Mouse (Mus musculus) forebrain, embryonic 15.5 days (tissue): ENCODE data around the gene Tns2. TPM values are rescaled to one million over a fixed set of nuclear protein-coding genes. Genes with fewer than 3 reads are reported as not detected.
"Not testable (repeated sequence)": the region's sequence is repeated elsewhere in the genome, so short reads cannot be mapped to it uniquely, and the experiment has no call there.

Experiments used
- ATAC-seq: fragments of 200-750 bp; cut with Nextera tagmentation; replicated peaks from 2 replicates; pipeline ENCODE4 v1.8.0; 2017; ENCODE audit warnings: mild to moderate bottlenecking, moderate TSS enrichment, moderate library complexity
- H3K27ac ChIP-seq: fragments of 300-500 bp; sonication (generic); replicated peaks from 2 replicates; pipeline ENCODE4 v1.5.1; 2015; ENCODE audit warnings: mild to moderate bottlenecking, inconsistent platforms
- H3K27me3 ChIP-seq: fragments of 300-500 bp; sonication (generic); 2 replicates; pipeline ENCODE4 v1.6.1; 2015; ENCODE audit warnings: inconsistent platforms
- H3K36me3 ChIP-seq: fragments of 300-500 bp; sonication (generic); 2 replicates; pipeline ENCODE4 v1.6.1; 2015; ENCODE audit warnings: mild to moderate bottlenecking, inconsistent platforms
- H3K4me1 ChIP-seq: fragments of 300-500 bp; sonication (generic); 2 replicates; pipeline ENCODE4 v1.6.1; 2015; ENCODE audit warnings: inconsistent platforms
- H3K4me2 ChIP-seq: fragments of 300-500 bp; sonication (generic); replicated peaks from 2 replicates; pipeline ENCODE4 v1.6.1; 2015; ENCODE audit warnings: mild to moderate bottlenecking, inconsistent platforms
- H3K4me3 ChIP-seq: fragments of 300-500 bp; sonication (generic); 2 replicates; pipeline ENCODE4 v1.5.1; 2015; ENCODE audit warnings: mild to moderate bottlenecking, inconsistent platforms
- H3K9ac ChIP-seq: fragments of 300-500 bp; sonication (generic); replicated peaks from 2 replicates; pipeline ENCODE4 v1.6.1; 2015; ENCODE audit warnings: mild to moderate bottlenecking, inconsistent platforms
- H3K9me3 ChIP-seq: fragments of 300-500 bp; sonication (generic); 2 replicates; pipeline ENCODE4 v1.6.1; 2016; ENCODE audit warnings: inconsistent platforms
- WGBS: fragments of 180-500 bp; shearing (Covaris S2); methylation state at CpG from one replicate; pipeline ENCODE4 v1.1.7; 2015; ENCODE audit warnings: mixed read lengths; 5-methylcytosine and 5-hydroxymethylcytosine counted together
- polyA plus RNA-seq: library from polyadenylated mRNA; unstranded; fragments of >200 nt; fragmentation: Nextera tagmentation; extraction: Ambion mirVana; gene quantifications from 2 replicates; pipeline ENCODE4 v1.2.1, GENCODE M21; 2015

Tns2 gene
- polyA plus RNA-seq, 1 experiment from 2014 or later, result 4.9 TPM

GRCm38 (mm10) chr15:102150301-102151135 is 50.3 kb downstream of the Tns2 start, which contains the start of gene Soat2:
Soat2 (plus strand) TSS chr15:102150526.
- Histone ChIP-seq H3K9me3 (no peaks in the 10 kb centered on the region), H3K27ac (no peak within 1 kb of the TSS), H3K4me2 (no peak within 1 kb of the TSS), H3K4me3 (no peak within 1 kb of the TSS), H3K9ac (no peak within 1 kb of the TSS), H3K4me1 (no peaks in the 10 kb centered on the region), H3K27me3 (peaks cover 7% of the 10 kb centered on the region), H3K36me3 (no peaks in the 10 kb centered on the region)
- 59% methylated on average over 20 of the region's 20 CpGs for WGBS
- no peak for ATAC-seq

DNA sequence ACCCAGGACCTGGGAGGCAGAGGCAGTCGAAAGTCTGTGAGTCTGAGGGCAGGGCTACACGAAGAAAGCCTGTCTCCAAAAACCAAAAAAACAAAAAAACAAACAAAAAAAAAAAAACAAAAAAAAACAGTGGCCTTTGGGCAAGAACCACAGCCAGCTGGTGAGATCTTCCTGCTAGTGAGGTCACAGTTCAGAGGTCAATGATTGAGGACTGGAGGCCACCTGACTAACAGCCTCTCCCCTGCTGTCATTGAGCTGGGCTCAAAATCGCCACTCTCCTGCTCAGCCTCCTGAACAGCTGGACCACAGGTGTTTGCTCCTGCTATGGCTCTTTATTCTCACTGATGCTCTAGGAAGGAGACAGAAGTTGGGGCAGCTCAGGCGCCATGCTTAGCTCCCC is 52.4 kb downstream of the Tns2 start:
- WGBS, result 37% methylated on average over 4 of the region's 4 CpGs
- H3K4me3 ChIP-seq, result no peak overlapping the region
- H3K9ac ChIP-seq, result no peak overlapping the region
- H3K4me1 ChIP-seq, result no peaks in the 10 kb centered on the region
- no peak for ATAC-seq
- H3K9me3 ChIP-seq, result no peaks in the 10 kb centered on the region
- H3K27me3 ChIP-seq, result no peaks in the 10 kb centered on the region
- no peak overlapping the region for H3K4me2 ChIP-seq
- H3K36me3 ChIP-seq, result no peaks in the 10 kb centered on the region
- no peak overlapping the region for H3K27ac ChIP-seq

DNA sequence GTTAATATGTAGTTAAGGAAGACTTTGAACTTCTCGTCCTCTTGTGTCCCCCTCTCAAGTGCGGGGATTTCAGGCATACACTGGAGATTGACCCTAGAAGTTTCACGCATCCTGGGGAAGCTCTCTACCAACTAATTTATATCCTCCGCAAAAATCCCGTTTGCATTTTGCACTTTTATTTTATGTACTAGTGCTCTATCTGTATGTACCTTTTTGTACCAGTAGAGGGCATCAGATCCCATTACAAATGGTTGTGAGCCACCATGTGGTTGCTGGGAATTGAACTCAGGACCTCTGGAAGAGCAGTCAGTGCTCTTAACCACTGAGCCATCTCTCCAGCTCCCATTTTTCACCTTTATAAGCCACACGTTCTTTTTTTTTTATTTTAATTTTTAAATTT is 54.8 kb downstream of the Tns2 start:
- not testable (repeated sequence) for H3K27me3 ChIP-seq, H3K36me3 ChIP-seq, H3K9me3 ChIP-seq, H3K9ac ChIP-seq, H3K27ac ChIP-seq, ATAC-seq, H3K4me2 ChIP-seq, H3K4me3 ChIP-seq, H3K4me1 ChIP-seq
- WGBS, result 90% methylated on average over 6 of the region's 6 CpGs

- H3K27me3 ChIP-seq, result no peaks in the 10 kb centered on the region
- H3K4me2 ChIP-seq, result no peak overlapping the region
- H3K9me3 ChIP-seq, result no peaks in the 10 kb centered on the region
- H3K4me3 ChIP-seq, result no peak overlapping the region
- no peaks in the 10 kb centered on the region for H3K36me3 ChIP-seq
- ATAC-seq, result no peak
- H3K4me1 ChIP-seq, result no peaks in the 10 kb centered on the region
- H3K9ac ChIP-seq, result no peak overlapping the region
- 31% methylated on average over 20 of the region's 20 CpGs for WGBS
- no peak overlapping the region for H3K27ac ChIP-seq
These were observed 56.6 kb downstream of the Tns2 start for GRCm38 (mm10) chr15:102156836-102157235.

- Histone ChIP-seq H3K4me3 (no peak overlapping the region), H3K27ac (no peak overlapping the region), H3K4me2 (no peak overlapping the region), H3K27me3 (no peaks in the 10 kb centered on the region), H3K4me1 (no peaks in the 10 kb centered on the region), H3K9me3 (no peaks in the 10 kb centered on the region), H3K36me3 (no peaks in the 10 kb centered on the region), H3K9ac (no peak overlapping the region)
- ATAC-seq, result no peak
- WGBS, result 67% methylated on average over 26 of the region's 27 CpGs
These were observed 60.3 kb downstream of the Tns2 start for GRCm38 (mm10) chr15:102160415-102161060.

- H3K36me3 ChIP-seq, result no peaks in the 10 kb centered on the region
- no peak overlapping the region for H3K9ac ChIP-seq
- H3K4me3 ChIP-seq, result no peak overlapping the region
- no peaks in the 10 kb centered on the region for H3K27me3 ChIP-seq
- no peak overlapping the region for H3K27ac ChIP-seq
- H3K9me3 ChIP-seq, result no peaks in the 10 kb centered on the region
- no peak overlapping the region for H3K4me2 ChIP-seq
- no peak for ATAC-seq
- no peaks in the 10 kb centered on the region for H3K4me1 ChIP-seq
- WGBS, result 60% methylated on average over 3 of the region's 3 CpGs
These were observed 63.9 kb downstream of the Tns2 start for GRCm38 (mm10) chr15:102163900-102164693.

- Histone ChIP-seq H3K9ac (no peak overlapping the region), H3K36me3 (no peaks in the 10 kb centered on the region), H3K4me1 (no peaks in the 10 kb centered on the region), H3K4me3 (no peak overlapping the region), H3K27ac (no peak overlapping the region), H3K9me3 (no peaks in the 10 kb centered on the region), H3K27me3 (no peaks in the 10 kb centered on the region), H3K4me2 (no peak overlapping the region)
- WGBS, result 64% methylated on average over 6 of the region's 6 CpGs
- no peak for ATAC-seq
These were observed 65.4 kb downstream of the Tns2 start for GRCm38 (mm10) chr15:102165468-102166100.

Other genes starting within 250 kb of the Tns2 start
- 8.4 and 8.6 TPM in 2 replicates for gene Krt1, start 249.6 kb upstream of the Tns2 start, polyA plus RNA-seq
- gene Krt77, start 230.7 kb upstream of the Tns2 start, polyA plus RNA-seq, result 0.47 and 1.2 TPM in 2 replicates
- not detected in 2 replicates for gene Krt76, start 207.5 kb upstream of the Tns2 start, polyA plus RNA-seq
- gene Krt4, start 175.7 kb upstream of the Tns2 start, polyA plus RNA-seq, result 0.08 TPM in 1 of 2 replicates, not detected in the other
- 0.10 and 0.23 TPM in 2 replicates for gene Krt79, start 160.1 kb upstream of the Tns2 start, polyA plus RNA-seq
- gene Krt78, start 146.1 kb upstream of the Tns2 start, polyA plus RNA-seq, result not detected in 2 replicates
- 1.9 and 3.9 TPM in 2 replicates for gene Krt8, start 95.9 kb upstream of the Tns2 start, polyA plus RNA-seq
- 3.5 and 7.6 TPM in 2 replicates for gene Krt18, start 72.2 kb upstream of the Tns2 start, polyA plus RNA-seq
- gene Eif4b, start 26.6 kb upstream of the Tns2 start, polyA plus RNA-seq, result 98.9 and 99.5 TPM in 2 replicates
- 38.2 and 42.9 TPM in 2 replicates for gene Spryd3, start 35.8 kb downstream of the Tns2 start, polyA plus RNA-seq
- gene Igfbp6, start 43.9 kb downstream of the Tns2 start, polyA plus RNA-seq, result 1.2 and 1.4 TPM in 2 replicates
- gene Soat2, start 50.1 kb downstream of the Tns2 start, polyA plus RNA-seq, result not detected in 2 replicates
- gene Zfp740, start 102.8 kb downstream of the Tns2 start, polyA plus RNA-seq, result 90.6 and 94.0 TPM in 2 replicates
- 44.2 and 45.1 TPM in 2 replicates for gene Csad, start 104.3 kb downstream of the Tns2 start, polyA plus RNA-seq
- 0.33 and 0.99 TPM in 2 replicates for gene Itgb7, start 131.5 kb downstream of the Tns2 start, polyA plus RNA-seq
- gene Rarg, start 157.1 kb downstream of the Tns2 start, polyA plus RNA-seq, result 5.9 and 6.2 TPM in 2 replicates
- not detected in 2 replicates for gene Gm9918, start 170.2 kb downstream of the Tns2 start, polyA plus RNA-seq
- 50.1 and 51.5 TPM in 2 replicates for gene Mfsd5, start 179.0 kb downstream of the Tns2 start, polyA plus RNA-seq
- 10.2 and 15.2 TPM in 2 replicates for gene Espl1, start 195.9 kb downstream of the Tns2 start, polyA plus RNA-seq
- gene Pfdn5, start 225.7 kb downstream of the Tns2 start, polyA plus RNA-seq, result 467 and 474 TPM in 2 replicates
- 98.2 and 108 TPM in 2 replicates for gene Myg1, start 231.3 kb downstream of the Tns2 start, polyA plus RNA-seq